Mouse (Mus musculus) heart, adult 2 months (tissue): ENCODE results near the gene Ptpn9.

Experiments
- EP300 ChIP-seq: fragments of 200-500 bp; IDR thresholded peaks from 2 replicates; pipeline ENCODE4 v1.6.1; 2011; ENCODE audit warnings: low read depth, low read length, control low read depth; ENCODE audit not compliant: insufficient read depth
- POLR2A ChIP-seq: fragments of 200-500 bp; IDR thresholded peaks from 2 replicates; pipeline ENCODE4 v1.6.1; 2011; ENCODE audit warnings: mild to moderate bottlenecking, low read depth, low read length, control low read depth; ENCODE audit not compliant: insufficient read depth

DNA sequence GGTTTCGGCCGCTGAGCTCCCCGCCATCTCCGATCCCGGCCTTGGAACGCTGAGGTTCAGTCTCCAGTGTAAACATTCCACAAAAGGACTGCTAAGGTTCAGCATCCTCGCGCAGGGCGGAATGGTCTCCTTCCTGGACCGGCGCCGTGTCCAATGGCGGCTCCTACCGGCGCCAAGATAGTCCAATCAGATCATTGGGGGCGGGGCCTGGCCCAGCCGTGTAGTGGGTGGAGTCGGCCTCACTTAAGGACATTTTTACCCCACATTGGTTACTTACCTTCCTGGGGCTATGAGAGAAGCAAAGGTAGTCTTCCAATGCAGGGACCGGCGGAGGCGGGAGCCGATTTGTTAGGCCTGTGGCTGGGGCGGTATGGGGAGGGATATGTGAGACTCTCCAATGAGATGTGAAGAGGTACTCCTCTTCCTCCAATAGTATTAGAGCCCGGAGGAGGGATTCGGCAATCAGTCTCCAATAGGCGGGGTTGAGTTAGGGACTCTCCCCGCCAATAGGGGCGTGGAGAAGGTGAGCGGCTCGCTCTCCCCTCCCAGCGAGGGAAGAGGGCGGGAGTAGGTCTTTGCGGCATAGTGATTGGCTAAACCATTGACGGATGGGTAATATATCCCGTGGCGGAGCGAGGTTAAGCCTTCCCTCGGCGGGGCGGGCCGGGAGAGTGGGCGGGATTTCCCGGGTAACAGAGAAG lies 81.1 kb downstream of the Ptpn9 start:
- no peak; the same call in 1 of the 2 replicates for TF ChIP-seq EP300
- TF ChIP-seq POLR2A, result peak; percentile 63; the same call in 1 of the 2 replicates
